8 mouse cellular contexts compared by ENCODE assay signal in genomic region chr3:68954487-68954886, GRCm38 (mm10). TPM values are rescaled to one million over a fixed set of nuclear protein-coding genes. Genes with fewer than 3 reads are reported as not detected.
DNase-seq lines count a peak whose midpoint lies in the region; ATAC-seq and TF ChIP-seq lines count a peak whose summit lies in the region.

No protein-coding gene starts in this region.

- H3K27me3 ChIP-seq in intestine, postnatal 0 days (replicated peaks; ENCODE audit: control insufficient read depth, insufficient read depth, low read length), result no peaks in the 10 kb centered on the region
- no peaks in the 10 kb centered on the region for H3K27me3 ChIP-seq in intestine, embryonic 15.5 days (replicated peaks)
- H3K27me3 ChIP-seq in spleen, adult 2 months (ENCODE audit: control insufficient read depth, insufficient read depth, low read length), result no peaks in the 10 kb centered on the region

- peak; percentile 29 to 42 for DNase-seq in spleen, adult 2 months (ENCODE audit: low read depth in 1 of 2, low spot score in 2 of 2)
- DNase-seq in spleen, adult 12 weeks (ENCODE audit: low spot score), result no peak
- DNase-seq in telencephalon, adult 2 months (ENCODE audit: low read depth, low spot score), result peak; percentile 21
- DNase-seq in adrenal gland, postnatal 25 days, result no peak

- no peak overlapping the region for H3K27ac ChIP-seq in intestine, postnatal 0 days (ENCODE audit: low read depth, low read length)
- H3K27ac ChIP-seq in intestine, embryonic 15.5 days, result no peak overlapping the region
- H3K27ac ChIP-seq in spleen, adult 2 months (ENCODE audit: insufficient read depth, low read length), result no peak overlapping the region

- H3K9me3 ChIP-seq in intestine, postnatal 0 days (ENCODE audit: control insufficient read depth), result no peaks in the 10 kb centered on the region
- H3K9me3 ChIP-seq in intestine, embryonic 15.5 days, result no peaks in the 10 kb centered on the region

- H3K4me2 ChIP-seq in intestine, postnatal 0 days (replicated peaks; ENCODE audit: low read depth), result no peak overlapping the region
- no peak overlapping the region for H3K4me2 ChIP-seq in intestine, embryonic 15.5 days (replicated peaks)

- H3K4me3 ChIP-seq in intestine, postnatal 0 days (ENCODE audit: low read depth, low read length), result no peak overlapping the region
- H3K4me3 ChIP-seq in intestine, embryonic 15.5 days (replicated peaks), result no peak overlapping the region
- no peak overlapping the region for H3K4me3 ChIP-seq in spleen, adult 2 months (ENCODE audit: extremely low read depth, insufficient read depth, insufficient read length)

- no peaks in the 10 kb centered on the region for H3K36me3 ChIP-seq in intestine, postnatal 0 days (ENCODE audit: control insufficient read depth, insufficient read depth)
- H3K36me3 ChIP-seq in intestine, embryonic 15.5 days, result no peaks in the 10 kb centered on the region
- peaks cover 1% of the 10 kb centered on the region; the same call in 1 of the 2 replicates for H3K36me3 ChIP-seq in spleen, adult 2 months (ENCODE audit: control insufficient read depth, insufficient read depth, low read length)

- peak; percentile 75 for TF ChIP-seq CTCF in intestine, postnatal 0 days (IDR thresholded peaks at IDR 0.05; ENCODE audit: low read depth)
- TF ChIP-seq CTCF in spleen, adult 2 months (IDR thresholded peaks at IDR 0.05; ENCODE audit: extremely low read depth, insufficient read depth, insufficient read length, insufficient replicate concordance), result no peak

- no peaks in the 10 kb centered on the region for H3K4me1 ChIP-seq in intestine, postnatal 0 days (replicated peaks; ENCODE audit: control insufficient read depth, insufficient read depth, low read length)
- H3K4me1 ChIP-seq in intestine, embryonic 15.5 days (replicated peaks), result no peaks in the 10 kb centered on the region
- no peaks in the 10 kb centered on the region for H3K4me1 ChIP-seq in spleen, adult 2 months (ENCODE audit: control insufficient read depth, insufficient read depth, insufficient read length)

- WGBS in intestine, postnatal 0 days, result 60% methylated on average over 6 of the region's 6 CpGs
- 56% methylated on average over 6 of the region's 6 CpGs for WGBS in intestine, embryonic 15.5 days
- WGBS in spleen, adult 2 months, result 51% methylated on average over 6 of the region's 6 CpGs

- TF ChIP-seq POLR2A in spleen, adult 2 months (IDR thresholded peaks at IDR 0.05; ENCODE audit: low read depth, low read length), result no peak

- no peak overlapping the region for H3K9ac ChIP-seq in intestine, postnatal 0 days (ENCODE audit: low read depth, low read length)
- H3K9ac ChIP-seq in intestine, embryonic 15.5 days, result no peak overlapping the region

- ATAC-seq in intestine, postnatal 0 days, result no peak
- ATAC-seq in intestine, embryonic 15.5 days, result no peak
- peak; percentile 70 for ATAC-seq in common myeloid progenitor, adult 5-6 weeks (replicated peaks; ENCODE audit: low read depth, poor library complexity, severe bottlenecking)
- ATAC-seq in erythroid progenitor cell, adult 5-6 weeks (replicated peaks; ENCODE audit: low FRiP score, poor library complexity, severe bottlenecking), result no peak

RNA-seq across cellular contexts. Expression of gene Ift80, which starts 49.9 kb away (rescaled TPM):
- 1.8 and 1.9 TPM in 2 replicates for polyA plus RNA-seq in intestine, postnatal 0 days (2015; fragmentation: Nextera tagmentation; extraction: Ambion mirVana)
- polyA plus RNA-seq in intestine, embryonic 15.5 days (2015; fragmentation: Nextera tagmentation; extraction: Ambion mirVana), result 8.4 and 9.7 TPM in 2 replicates
- polyA plus RNA-seq in spleen, adult 2 months (2012; rRNA removed), result 2.6 and 3.1 TPM in 2 replicates
- total RNA-seq in common myeloid progenitor, adult 5-6 weeks (2017), result 23.0 and 23.9 TPM in 2 replicates
- total RNA-seq in adrenal gland, postnatal 25 days (2021), result 17.3 and 25.4 TPM in 2 replicates
- 155 and 233 TPM in 2 replicates for total RNA-seq in erythroid progenitor cell, adult 5-6 weeks (2015; ENCODE audit: low replicate concordance)
- 270 and 271 TPM in 2 replicates for total RNA-seq in erythroid progenitor cell, adult 5-6 weeks (2017; ENCODE audit: low replicate concordance)

RNA-seq across cellular contexts. Expression of gene Smc4, which starts 50.1 kb away (rescaled TPM):
- polyA plus RNA-seq in intestine, postnatal 0 days (2015; fragmentation: Nextera tagmentation; extraction: Ambion mirVana), result 53.3 and 56.6 TPM in 2 replicates
- 131 and 157 TPM in 2 replicates for polyA plus RNA-seq in intestine, embryonic 15.5 days (2015; fragmentation: Nextera tagmentation; extraction: Ambion mirVana)
- 10.8 and 15.6 TPM in 2 replicates for polyA plus RNA-seq in spleen, adult 2 months (2012; rRNA removed)
- 723 and 854 TPM in 2 replicates for total RNA-seq in common myeloid progenitor, adult 5-6 weeks (2017)
- 42.7 and 48.5 TPM in 2 replicates for total RNA-seq in adrenal gland, postnatal 25 days (2021)
- total RNA-seq in erythroid progenitor cell, adult 5-6 weeks (2015; ENCODE audit: low replicate concordance), result 764 and 1,013 TPM in 2 replicates
- total RNA-seq in erythroid progenitor cell, adult 5-6 weeks (2017; ENCODE audit: low replicate concordance), result 1,945 and 2,175 TPM in 2 replicates

Comparison
In these comparisons a context has a peak if more than half of its experiments do, and no peak if none do; other contexts are left out.
1. DNase-seq: peak in spleen, adult 2 months (2 of 2) and telencephalon, adult 2 months (single experiment); none in spleen, adult 12 weeks (single experiment) and adrenal gland, postnatal 25 days (single experiment).
2. RNA of gene Smc4, which starts 50.1 kb away (total RNA-seq): 764 to 2,175 TPM in erythroid progenitor cell, adult 5-6 weeks and 723 to 854 TPM in common myeloid progenitor, adult 5-6 weeks; 42.7 to 48.5 TPM in adrenal gland, postnatal 25 days; every median in the first group is over 10 times any median in the second.